Mouse (Mus musculus) frontal cortex, postnatal 25 days (tissue): ENCODE measurements around the gene Vmn1r9.
"Not testable (repeated sequence)": the region's sequence is repeated elsewhere in the genome, so short reads cannot be mapped to it uniquely, and the experiment has no call there.

Experiments used
- DNase-seq, 2 experiments: peaks; one replicate each; pipeline ENCODE4 v3.0.0; 2022; ENCODE audit warnings: low spot score in 2 of 2

Vmn1r9 gene

GRCm38 (mm10) chr6:57066487-57066886 is at the start of gene Vmn1r9:
TSS of gene Vmn1r9 (plus strand) at chr6:57066787.
- no peak for DNase-seq

GRCm38 (mm10) chr6:57025224-57025623 is 41.4 kb upstream of the Vmn1r9 start, which contains the start of gene Vmn1r7:
TSS of gene Vmn1r7 (minus strand) at chr6:57025324.
- not testable (repeated sequence) for DNase-seq

- DNase-seq: no peak
These were observed 34.6 kb upstream of the Vmn1r9 start, which contains the start of gene Vmn1r8 for GRCm38 (mm10) chr6:57031984-57032383. TSS of gene Vmn1r8 (plus strand) at chr6:57032284.

GRCm38 (mm10) chr6:57034674-57035073 is 31.9 kb upstream of the Vmn1r9 start:
- no peak for DNase-seq

GRCm38 (mm10) chr6:57063730-57064129 is 2.9 kb upstream of the Vmn1r9 start:
- no peak for DNase-seq

- DNase-seq: no peak
These were observed 39.8 kb downstream of the Vmn1r9 start for GRCm38 (mm10) chr6:57106358-57106757.

GRCm38 (mm10) chr6:57109154-57109553 is 42.6 kb downstream of the Vmn1r9 start, which contains the start of gene Vmn1r10:
TSS of gene Vmn1r10 (plus strand) at chr6:57109454.
- no peak for DNase-seq
